Mouse (Mus musculus): ENCODE results near the gene Ugt1a6a.
"Not testable (repeated sequence)": the region's sequence is repeated elsewhere in the genome, so short reads cannot be mapped to it uniquely, and the experiment has no call there.

Gene Ugt1a6a

DNA sequence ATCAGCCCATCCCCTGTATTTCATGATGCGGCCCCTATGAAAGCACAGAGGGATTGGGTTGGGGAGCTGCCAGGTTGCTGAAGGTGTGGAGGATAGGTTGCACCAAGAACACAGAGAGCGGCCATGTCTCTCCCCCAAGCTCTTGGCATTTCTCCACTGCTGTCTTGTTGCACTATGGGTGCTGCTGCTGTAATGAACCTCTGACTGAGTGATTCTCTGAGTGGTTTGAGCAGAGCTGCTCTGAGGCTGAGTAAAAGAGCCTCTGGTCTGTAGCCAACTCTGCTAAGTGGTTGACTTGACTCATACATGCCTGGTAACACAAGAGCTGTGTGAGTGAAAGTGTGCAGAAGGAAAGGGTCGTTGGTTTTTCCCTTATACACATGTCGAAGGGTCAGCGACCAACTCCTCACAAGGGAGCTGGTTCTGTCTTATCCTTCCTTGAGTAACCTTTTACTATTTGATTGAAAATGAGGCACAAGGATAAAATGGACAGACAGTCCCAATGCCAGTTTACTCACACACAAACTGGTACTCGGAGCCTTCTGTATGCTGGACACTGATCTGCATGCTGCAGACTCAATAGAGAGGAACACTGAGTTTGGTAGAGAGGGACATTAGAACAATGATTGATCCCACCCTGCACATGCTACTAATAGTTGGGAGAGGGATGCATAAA, 758 bp downstream of the Ugt1a6a start:
- CTCF ChIA-PET = not testable (repeated sequence)

DNA sequence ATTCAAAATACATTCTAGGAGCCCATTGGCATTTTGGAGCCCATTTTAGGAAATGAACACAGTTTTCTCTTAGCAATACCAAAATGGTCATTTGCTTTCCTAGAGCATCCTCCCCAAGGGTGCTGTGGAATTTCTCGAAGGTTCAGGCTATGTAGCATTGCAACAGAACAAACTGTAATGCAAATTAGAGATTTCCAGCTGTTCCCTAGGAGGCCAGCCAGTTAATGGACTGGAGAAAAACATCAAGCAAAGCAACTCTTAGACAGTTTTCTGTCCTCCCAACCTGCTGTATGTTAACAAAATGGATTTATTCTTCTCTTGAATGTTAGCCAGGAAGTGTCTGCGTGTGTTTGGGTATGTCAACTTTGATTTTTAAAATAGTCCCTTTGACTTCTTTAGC, 2.0 kb downstream of the Ugt1a6a start:
- CTCF ChIA-PET = no interaction called here

DNA sequence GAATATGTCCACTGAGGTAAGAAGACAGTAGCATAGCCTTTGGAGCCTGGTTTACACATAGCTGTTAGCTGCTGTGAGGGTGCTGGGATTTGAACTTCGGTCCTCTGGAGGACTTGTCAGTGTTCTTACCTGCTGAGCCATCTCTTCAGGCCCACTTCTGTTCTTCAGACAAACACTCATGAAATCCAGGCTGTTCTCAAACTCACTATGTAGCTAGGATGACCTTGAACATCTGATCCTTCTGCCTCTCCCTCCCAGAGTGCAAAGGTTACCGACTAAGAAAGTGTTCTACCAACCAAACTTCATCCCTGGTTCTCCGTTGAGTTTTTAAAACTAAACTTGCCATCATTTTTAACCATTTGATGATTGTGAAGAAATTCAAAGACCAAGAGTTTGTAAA, 2.7 kb downstream of the Ugt1a6a start:
- CTCF ChIA-PET = no interaction called here

DNA sequence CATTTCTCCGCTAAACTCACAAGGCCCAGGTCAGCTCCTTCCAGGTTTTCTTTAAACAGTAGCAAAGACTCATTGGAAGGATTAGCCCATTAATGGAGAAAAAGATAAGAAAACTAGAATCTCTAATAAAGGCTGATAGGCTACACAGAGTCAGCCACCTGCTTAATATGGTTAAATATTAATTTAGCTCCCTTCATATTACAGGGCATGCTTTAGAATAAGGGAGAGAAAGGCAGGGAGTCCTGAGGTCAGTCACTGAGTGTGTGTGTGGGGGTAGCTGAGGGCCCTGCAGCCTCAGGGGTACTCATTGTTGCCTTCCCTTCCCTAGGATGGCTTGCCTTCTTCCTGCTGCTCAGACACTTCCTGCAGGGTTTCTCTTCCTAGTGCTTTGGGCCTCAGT, 3.5 kb downstream of the Ugt1a6a start:
- CTCF ChIA-PET = no interaction called here

DNA sequence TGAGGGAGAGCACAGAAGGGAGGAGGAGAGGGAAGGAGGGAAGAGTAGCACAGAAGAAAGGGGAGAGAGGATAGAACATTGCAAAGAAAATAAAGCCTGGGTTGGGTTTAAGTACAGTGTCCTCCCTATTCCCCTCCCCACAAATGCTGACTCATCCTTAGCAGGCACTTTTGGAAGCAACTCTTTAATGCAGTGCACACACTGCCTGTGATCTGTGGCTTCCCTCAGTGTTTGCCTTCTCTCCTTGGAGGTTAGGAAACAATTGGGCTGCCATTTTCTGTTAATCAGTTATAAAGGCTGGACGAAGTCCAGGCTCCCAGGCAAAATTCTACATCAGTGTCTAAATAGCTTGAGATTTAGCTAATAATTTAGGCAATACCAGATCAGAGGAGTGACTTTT, 5.9 kb downstream of the Ugt1a6a start:
- CTCF ChIA-PET = not testable (repeated sequence)

DNA sequence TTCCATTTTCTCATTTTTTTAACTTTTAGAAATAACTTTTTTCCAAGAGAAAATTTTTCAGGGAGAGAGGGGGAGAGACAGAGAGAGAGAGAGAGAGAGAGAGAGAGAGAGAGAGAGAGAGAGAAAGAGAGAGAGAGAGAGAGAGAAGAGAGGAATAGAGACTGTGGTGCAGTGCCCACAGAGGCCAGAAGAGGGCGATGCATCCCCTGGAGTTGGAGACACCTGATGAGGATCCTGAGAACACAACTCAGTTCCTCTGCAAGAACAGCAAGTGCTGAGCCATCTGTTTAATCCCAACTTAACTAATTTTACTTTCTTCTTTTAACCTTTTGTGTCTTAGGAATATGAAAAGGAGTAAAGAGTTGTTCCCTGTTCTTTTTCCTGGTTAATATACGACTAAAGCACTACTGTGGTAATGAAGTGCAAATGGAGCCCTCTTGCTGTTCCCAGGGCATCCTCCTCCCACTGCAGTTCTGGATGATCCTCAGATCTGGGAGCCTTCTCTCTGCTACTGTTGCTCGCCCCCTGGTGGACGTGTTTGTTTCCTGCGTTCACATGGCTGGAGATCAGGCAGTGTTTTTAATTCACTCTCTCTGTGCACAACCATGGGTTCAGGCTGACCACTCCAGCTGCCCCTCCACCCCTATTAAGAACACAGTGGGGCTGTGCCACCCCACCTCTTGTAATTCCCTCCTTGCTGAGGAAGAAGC, 9.5 kb downstream of the Ugt1a6a start:
- CTCF ChIA-PET = interaction anchor here (0.8 kb wide), 1 partner anchor 12 kb away, joined by 5 read pairs; no protein-coding TSS in a partner anchor

DNA sequence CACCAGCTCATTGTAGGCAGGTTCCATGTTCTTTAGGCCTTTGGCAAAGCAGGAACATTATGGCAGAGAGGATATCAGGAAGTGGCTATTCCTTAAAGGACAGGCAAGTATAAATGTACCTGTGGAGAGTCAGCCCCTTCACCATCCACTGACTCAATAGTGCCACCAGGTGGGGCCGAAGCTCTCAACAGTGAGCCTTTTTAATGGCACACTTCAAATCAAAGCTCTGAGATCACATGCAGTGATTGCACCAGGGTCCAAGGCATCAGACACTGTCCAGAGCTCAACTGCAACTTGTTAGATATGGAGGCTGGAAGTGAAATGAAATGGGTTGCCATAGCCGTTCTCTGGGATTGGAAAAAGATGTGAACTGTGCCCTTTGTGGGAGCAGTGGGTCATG, 10.7 kb downstream of the Ugt1a6a start:
- CTCF ChIA-PET = not testable (repeated sequence)

DNA sequence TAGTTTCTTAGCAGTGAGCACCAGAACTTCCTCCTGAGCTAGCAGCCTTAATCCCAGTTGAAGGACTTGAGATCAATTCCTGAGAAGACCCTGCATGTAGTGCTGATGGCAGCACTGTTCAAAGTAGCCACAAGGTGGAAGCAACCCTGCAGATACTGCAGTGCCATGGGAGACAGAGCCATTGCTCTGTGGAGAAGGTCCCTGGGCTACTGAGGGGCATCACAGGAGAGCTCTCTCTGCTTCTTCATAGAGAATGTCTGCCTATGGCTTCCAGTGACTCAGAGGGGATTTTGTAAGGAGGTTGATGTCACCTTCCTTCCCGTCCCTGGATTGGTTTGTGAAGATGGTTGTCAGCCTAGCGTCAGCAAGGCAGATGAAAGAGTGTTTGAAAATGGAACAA, 15.5 kb downstream of the Ugt1a6a start:
- CTCF ChIA-PET = not testable (repeated sequence)

DNA sequence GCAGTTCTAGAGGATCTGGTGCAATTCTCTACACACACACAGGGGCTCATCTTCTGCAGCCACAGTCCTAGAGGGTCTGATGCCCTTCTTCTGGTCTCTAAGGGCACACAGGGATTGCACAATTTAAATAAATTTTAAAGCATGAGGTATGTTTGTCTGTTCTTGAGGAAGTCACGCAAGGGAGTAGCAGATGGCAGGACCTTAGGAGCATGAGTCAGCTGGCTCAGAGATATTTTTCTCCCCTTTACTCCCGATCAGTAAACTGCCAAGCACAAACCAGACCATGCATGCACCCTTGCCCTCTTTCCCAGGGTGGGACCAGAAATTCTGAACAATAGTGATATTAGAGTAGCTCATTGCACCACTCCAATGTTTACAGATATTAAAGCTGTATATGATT, 23.8 kb downstream of the Ugt1a6a start:
- CTCF ChIA-PET = no interaction called here

DNA sequence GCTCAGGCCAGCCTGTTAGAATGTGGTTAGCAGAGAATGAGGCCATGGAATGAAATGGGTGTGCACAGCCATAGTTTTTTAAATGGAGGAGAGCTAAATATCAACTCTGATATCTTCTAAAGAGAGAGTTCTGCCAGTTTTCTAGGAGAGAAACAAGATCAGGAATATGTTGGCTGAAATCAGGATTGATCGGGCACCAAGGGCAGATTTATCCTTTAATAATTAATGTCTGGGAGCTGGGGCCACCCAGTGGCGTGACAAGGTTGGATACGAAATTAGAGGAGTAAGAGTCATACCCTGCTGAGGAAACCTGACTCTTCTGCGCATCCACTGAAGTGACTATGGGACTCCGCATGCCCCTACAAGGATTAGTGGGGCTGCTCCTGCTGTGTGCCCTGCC, 31.1 kb downstream of the Ugt1a6a start, which contains the start of gene Ugt1a5:
TSS of gene Ugt1a5 (plus strand) at position 302 of the 400 bp plus-strand sequence.
- CTCF ChIA-PET = no interaction called here

DNA sequence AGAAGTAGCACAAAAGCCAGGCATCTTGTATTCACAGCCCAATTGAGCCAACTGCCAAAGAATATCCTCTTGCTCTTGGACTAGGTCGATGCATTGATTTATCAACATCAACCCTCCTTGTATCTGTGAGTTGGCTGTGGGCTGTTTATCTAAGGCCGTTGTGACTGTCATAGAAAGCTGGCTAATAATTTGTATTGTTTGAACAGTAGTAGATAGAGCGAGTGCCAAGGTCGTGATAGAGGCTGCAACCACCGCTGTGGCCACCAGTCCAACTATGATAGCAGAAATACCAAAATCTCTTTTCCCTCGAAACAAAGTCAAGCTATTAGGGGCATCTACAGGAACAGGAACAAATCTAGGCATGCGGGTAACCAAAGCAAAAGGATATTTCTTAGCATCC, 37.6 kb downstream of the Ugt1a6a start:
- CTCF ChIA-PET = not testable (repeated sequence)

DNA sequence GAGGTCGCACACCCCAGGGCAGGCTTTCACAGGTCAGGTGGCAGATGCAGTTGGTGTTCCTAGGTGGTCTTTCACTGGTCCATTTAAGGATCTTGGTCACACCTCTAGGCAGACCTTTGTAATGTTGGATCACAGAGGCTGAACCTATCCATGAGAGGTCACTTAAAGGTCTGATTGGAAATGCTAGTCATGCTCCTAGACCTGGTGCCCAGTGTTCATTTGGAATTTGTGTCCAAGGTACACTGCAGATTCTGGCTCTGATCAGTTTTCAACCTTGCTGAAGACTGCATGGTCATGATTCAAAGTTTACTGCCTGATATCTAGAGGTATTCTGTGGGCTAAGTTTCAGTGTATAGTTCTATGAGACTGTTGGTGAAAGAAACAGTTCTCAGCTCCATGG, 45.0 kb downstream of the Ugt1a6a start:
- CTCF ChIA-PET = no interaction called here

DNA sequence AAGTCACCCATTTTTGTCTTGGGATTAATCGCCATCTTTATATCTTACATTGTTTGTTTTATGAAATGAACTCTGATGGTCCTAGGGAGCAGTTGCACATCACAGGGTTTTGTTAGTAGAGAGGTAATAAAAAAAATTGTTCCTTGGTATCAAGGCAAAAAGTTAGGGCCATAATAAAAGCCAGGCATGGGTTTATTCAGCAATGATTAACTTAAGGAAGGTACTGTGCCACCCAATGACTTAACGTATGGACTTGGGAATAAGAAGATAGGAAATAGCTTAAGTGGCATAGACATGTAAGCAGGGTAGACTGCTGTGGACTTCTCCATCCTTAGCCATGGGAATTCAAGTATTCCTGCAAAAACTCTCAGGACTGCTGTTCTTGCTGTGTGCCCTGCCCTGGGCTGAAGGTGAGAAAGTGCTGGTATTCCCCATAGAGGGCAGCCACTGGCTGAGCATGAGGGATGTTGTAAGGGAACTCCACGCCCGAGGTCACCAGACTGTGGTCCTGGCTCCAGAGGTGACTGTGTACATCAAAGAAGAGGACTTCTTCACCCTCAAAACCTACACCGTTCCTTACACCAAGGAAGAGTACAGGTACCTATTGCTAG, 51.8 kb downstream of the Ugt1a6a start:
- CTCF ChIA-PET = interaction anchor here (0.6 kb wide), 1 partner anchor 50 kb away, joined by 5 read pairs; no protein-coding TSS in a partner anchor

DNA sequence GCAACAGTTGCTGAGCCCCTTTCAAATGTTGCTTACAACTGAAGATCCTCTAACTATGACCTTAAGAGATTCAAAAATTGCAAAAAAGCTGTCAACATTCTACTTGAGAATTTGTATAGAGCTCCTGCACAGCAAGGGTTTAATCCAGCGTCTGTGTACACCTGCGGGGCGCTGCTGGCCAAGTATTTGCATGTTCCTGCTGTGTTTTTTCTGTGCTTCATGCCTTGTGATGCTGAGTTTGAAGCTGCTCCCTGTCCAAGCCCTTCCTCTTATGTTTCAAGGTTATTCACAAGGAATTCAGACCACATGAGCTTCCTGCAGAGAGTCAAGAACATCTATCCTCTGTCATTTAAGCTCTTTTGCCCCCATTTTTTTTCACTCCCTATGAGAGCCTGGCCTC, 57.5 kb downstream of the Ugt1a6a start:
- CTCF ChIA-PET = no interaction called here

DNA sequence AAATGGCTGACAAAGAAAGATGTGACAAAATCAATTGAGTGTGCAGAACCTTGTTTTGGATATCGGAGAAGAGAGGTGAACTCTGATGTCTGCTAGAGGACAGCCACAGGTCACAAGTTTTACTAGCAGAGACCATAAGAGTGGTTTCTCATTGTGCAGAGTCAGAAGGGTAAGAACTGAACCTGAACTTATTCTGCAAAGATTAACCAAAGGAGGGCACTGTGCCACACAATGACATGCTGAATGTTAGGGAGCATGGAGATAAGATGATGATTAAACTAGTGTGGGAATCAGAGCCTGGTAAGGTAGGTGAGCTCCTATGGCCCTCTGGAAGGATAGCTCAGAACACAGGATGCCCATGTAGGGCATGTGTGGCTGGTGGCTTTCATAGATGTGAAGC, 61.1 kb downstream of the Ugt1a6a start:
- CTCF ChIA-PET = no interaction called here

DNA sequence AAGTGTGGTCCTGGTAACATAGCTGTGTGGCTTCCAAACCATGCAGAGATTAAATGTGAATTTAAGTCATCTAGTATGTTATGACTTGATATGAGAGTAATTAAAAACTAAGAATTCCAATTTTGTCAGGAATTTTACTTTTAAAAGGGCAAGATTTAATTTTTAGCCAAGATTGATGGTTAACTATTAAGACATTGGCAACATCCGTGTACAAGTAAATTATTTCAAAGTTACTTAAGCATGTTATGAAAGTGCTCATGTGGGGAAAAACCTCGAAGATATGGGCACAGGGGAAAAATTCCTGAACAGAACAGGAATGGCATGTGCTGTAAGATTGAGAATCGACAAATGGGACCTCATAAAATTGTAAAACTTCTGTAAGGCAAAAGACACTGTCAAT, 62.8 kb downstream of the Ugt1a6a start:
- CTCF ChIA-PET = no interaction called here

DNA sequence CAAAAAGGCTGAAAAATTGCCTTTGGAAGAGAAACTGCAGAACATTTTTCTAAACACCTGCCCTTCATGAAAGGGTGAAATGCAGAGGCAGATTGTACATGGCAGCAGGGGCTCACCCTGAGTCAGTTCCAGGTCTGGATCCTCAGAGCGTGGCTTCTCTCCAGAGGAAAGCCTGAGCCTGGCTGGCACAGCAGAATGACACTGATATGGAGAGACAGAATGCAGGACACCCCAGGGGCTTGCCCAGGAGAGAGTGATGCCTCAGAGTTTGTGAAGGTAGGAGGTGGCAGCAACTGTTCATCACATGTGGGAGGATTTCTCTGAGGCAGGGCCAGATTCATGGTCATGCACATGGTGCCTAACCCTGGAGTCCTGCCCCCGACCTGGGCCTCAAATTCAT, 65.4 kb downstream of the Ugt1a6a start:
- CTCF ChIA-PET = no interaction called here

DNA sequence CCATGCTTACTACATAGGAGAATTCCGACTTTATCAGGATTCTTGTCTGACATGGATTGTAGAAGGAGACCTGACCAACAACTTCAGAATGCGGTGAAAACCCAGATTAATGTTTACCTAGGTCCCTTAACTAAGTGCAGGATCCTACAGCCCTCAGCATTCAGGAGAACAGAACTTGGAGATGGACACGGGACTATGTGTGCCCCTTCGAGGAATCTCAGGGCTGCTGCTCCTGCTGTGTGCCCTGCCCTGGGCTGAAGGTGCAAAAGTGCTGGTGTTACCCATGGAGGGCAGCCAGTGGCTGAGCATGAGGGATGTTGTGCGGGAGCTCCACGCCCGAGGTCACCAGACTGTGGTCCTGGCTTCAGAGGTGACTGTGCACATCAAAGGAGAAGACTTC, 65.8 kb downstream of the Ugt1a6a start, which contains the start of gene Ugt1a2:
TSS of gene Ugt1a2 (plus strand) at position 146 of the 400 bp plus-strand sequence.
- CTCF ChIA-PET = no interaction called here

DNA sequence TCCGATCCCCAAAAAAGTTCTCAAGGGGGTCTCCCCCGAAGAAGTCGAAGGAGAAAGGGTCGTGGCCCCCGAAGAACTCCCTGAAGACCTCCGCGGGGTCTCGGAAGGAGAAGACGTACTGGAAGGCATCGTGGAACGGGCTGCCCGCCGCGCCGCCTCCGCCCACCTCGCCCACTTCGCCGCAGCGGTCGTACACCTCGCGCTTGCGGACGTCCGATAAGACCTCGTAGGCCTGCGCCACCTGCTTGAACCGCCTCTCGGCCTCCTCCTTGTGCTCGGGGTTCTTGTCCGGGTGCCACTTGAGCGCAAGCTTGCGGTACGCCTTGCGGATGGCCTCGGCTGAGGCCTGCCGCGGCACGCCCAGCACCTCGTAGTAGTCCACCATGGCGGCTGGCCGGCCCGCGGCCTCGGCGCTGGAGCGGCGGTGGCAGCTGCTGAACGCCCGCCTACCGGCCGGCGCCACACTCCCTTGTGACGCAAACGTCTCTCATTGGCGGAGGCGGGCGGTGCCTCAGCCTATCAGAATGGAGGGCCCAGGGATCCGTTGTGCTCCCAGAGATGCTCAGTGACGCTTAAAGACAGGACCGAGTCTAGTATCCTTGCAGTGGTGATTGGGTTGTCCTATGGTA, 70.8 kb downstream of the Ugt1a6a start, which contains the start of gene Dnajb3:
TSS of gene Dnajb3 (minus strand) at position 489 of the 629 bp plus-strand sequence.
- CTCF ChIA-PET = no interaction called here

DNA sequence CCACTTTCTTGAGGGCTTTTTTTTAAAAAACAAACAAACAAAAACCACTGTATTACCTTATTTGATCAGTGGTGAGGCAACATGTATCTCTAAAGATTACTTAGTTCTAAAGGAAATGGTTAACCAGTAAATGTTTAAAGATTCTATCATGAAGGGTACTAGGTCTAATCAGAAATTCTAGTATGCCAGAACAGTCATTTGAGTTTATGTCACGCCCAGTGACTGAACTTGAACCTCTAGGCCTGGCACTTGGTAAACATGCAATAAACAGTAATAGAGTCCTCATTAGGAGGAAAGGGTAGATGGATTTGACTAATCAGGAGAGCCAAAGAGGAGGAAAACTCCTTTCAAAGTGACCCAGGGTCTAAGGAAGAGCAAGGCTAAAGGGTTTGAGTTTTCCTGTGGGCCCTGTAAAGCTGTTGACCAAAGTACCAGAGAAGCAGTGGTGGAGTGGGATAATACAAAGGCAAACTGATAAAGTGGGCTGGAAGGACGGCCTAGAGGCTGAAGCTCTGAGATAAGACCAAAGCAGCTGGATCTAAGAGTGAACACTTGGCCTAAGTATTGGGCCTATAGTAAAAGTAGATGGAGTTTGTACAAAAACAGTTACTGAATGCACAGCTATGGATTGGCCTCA, 72.4 kb downstream of the Ugt1a6a start:
- CTCF ChIA-PET = no interaction called here

DNA sequence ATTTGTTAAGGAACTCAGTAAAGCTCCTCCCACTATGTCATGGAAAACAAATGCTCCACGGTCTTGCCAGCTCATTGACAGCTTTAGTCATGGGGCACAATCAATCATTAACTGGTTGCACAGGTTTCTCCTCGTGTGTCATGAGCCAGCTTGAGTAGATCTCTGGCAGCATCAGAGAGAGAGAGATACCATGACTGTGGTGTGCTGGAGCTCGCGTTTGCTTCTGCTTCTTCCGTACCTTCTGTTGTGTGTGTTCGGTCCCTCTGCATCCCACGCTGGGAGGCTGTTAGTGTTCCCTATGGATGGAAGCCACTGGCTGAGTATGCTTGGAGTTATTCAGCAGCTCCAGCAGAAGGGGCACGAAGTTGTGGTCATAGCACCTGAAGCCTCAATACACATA, 77.2 kb downstream of the Ugt1a6a start, which contains the start of gene Ugt1a1:
TSS of gene Ugt1a1 (plus strand) at position 148 of the 400 bp plus-strand sequence.
- CTCF ChIA-PET = no interaction called here

Measured in spleen, embryonic (tissue).